Mouse (Mus musculus): ENCODE data around the gene Gm3233.
"Not testable (repeated sequence)": the region's sequence is repeated elsewhere in the genome, so short reads cannot be mapped to it uniquely, and the experiment has no call there.

Gene Gm3233

GRCm38 (mm10) chr10:77735928-77736327 is 23.6 kb downstream of the Gm3233 start:
- no peak for ATAC-seq (ENCODE audit: insufficient number of reproducible peaks, low FRiP score, low TSS enrichment)

GRCm38 (mm10) chr10:77729241-77729640 is 30.2 kb downstream of the Gm3233 start:
- no peak for ATAC-seq (ENCODE audit: insufficient number of reproducible peaks, low FRiP score, low TSS enrichment)

GRCm38 (mm10) chr10:77728280-77728679 is 31.2 kb downstream of the Gm3233 start:
- no peak for ATAC-seq (ENCODE audit: insufficient number of reproducible peaks, low FRiP score, low TSS enrichment)

- no peak for ATAC-seq (ENCODE audit: insufficient number of reproducible peaks, low FRiP score, low TSS enrichment)
Measured at GRCm38 (mm10) chr10:77726186-77726585, 33.3 kb downstream of the Gm3233 start, which contains the start of gene Gm10100. TSS of gene Gm10100 (plus strand) at chr10:77726486.

GRCm38 (mm10) chr10:77724855-77725254 is 34.6 kb downstream of the Gm3233 start:
- no peak for ATAC-seq (ENCODE audit: insufficient number of reproducible peaks, low FRiP score, low TSS enrichment)

- not testable (repeated sequence) for ATAC-seq (ENCODE audit: insufficient number of reproducible peaks, low FRiP score, low TSS enrichment)
Measured at GRCm38 (mm10) chr10:77720299-77720698, 39.2 kb downstream of the Gm3233 start, which contains the start of gene Krtap12-1. TSS of gene Krtap12-1 (plus strand) at chr10:77720599.

GRCm38 (mm10) chr10:77715507-77715906 is 44.0 kb downstream of the Gm3233 start, which contains the start of gene Gm10142:
TSS of gene Gm10142 (plus strand) at chr10:77715807.
- ATAC-seq (ENCODE audit: insufficient number of reproducible peaks, low FRiP score, low TSS enrichment): no peak

GRCm38 (mm10) chr10:77713734-77714133 is 45.7 kb downstream of the Gm3233 start:
- ATAC-seq (ENCODE audit: insufficient number of reproducible peaks, low FRiP score, low TSS enrichment): no peak

- not testable (repeated sequence) for ATAC-seq (ENCODE audit: insufficient number of reproducible peaks, low FRiP score, low TSS enrichment)
Measured at GRCm38 (mm10) chr10:77711157-77711556, 48.3 kb downstream of the Gm3233 start, which contains the start of gene Gm10024. TSS of gene Gm10024 (plus strand) at chr10:77711457.

GRCm38 (mm10) chr10:77709831-77710230 is 49.7 kb downstream of the Gm3233 start:
- no peak for ATAC-seq (ENCODE audit: insufficient number of reproducible peaks, low FRiP score, low TSS enrichment)

Measured in cerebellum, adult (tissue).